Mouse (Mus musculus) right cerebral cortex, postnatal 4 days (tissue): ENCODE measurements around the gene Madd.

ENCODE experiments used
- DNase-seq: peaks from one replicate; pipeline ENCODE4 v3.0.0-alpha.2; 2022

Madd gene

DNA sequence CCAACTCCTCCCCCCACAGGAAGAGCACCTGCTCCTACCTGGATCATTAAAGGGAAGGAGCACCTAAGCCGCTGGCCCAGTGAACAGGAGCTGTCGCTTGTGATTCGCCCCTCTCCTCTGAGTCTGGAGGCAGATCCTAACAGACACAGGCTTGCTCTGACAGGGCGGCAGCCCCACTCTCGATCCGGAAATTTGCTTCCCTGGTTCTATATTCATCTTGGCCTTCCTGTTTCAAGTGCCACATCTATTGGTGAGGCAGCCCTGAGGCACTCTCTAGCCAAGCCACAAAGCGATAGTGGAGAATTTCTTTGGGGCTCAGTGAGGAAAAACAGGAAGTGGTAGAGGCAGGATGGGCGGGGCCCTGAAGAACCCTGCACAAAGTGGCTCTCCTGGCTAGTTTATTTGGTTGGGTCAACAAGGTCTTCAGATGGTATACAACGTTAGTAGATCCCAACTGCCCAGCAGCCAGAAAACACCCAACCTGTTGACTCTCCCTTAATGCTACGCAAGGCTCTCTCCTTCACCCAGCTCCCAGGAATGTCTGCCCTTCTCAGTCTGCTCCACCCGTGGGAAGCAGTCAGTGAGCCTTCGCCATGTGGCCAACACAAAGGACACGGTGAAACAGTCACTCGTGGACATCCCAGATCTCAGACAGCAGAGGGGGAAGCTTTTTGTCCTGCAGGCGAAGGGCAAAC, at the start of gene Madd:
TSS of gene Madd (minus strand) at position 127 of the 695 bp plus-strand sequence.
- no peak for DNase-seq

DNA sequence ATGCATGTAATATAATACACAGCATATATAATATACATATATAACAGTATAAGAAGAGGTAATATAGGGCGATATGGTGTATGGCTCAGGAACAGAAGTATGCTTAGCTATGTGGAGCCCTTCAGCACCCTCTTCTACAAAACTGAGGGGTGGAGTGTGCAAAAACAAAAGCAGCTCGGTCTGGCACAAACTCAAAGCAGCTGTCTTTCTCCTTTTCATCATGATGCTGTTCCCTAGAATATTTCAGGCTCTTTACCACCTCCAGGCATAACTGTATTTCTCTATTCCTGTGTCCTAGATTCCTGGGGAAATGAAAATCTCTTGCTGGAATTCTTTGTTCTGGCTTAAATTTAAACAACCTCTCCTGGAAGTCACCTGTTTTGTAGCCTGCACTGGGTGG, 46.1 kb upstream of the Madd start:
- no peak for DNase-seq

DNA sequence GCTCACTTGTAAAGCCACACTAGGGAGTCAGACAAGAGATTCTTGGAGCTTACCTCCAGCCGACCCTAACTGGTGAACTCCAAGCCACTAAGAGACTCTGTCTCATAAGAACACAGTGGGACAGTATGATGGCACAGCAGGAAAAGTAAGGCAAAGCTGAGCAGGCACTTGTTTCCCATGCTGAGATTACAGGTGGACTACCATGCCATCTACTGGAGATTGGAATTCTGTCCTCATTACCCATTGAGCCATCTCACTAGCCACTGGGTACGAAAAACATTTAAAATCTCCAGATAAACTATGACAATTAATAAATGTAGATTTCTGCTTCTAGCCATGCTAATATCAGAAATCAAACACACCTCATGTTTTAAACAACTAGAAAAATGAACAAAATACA, 40.0 kb upstream of the Madd start:
- DNase-seq, result no peak

DNA sequence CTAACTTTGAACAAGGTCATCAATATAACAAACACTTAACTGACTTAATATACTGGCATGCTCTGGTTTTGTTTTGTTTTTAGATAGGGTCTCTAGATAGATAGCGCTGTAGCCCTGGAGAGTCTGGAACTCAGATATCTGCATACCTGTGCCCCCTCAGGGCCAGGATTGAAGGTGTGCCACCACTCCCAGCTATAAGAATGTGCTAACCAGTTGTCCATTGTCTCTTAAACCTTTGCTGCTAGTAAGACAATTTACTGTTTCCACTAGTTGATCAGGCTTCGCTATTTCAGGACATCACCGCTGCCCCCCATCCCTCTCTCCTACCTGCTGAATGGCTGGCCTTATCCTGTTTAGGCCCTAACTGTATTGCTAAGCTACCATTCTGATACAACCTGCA, 36.9 kb upstream of the Madd start:
- DNase-seq, result no peak

DNA sequence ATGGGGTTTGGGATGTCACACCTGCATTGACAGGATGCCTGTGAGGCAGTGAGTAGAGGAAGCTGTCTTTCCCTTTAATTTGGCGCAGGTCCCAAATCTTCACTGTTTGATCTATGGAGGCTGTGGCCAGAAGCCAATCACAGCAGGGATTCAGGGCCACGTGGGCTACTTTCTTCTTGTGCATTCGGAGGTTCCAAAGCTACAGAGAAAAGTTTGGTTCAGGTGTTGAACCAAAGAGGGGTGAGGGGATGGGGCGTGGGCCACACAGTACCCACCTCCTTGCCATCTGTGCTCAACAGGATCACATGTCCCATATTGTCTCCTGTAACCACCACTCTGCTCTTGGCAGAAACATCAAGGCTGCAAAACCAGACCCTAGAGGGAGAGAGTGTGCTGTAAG, 33.4 kb upstream of the Madd start:
- DNase-seq, result no peak

DNA sequence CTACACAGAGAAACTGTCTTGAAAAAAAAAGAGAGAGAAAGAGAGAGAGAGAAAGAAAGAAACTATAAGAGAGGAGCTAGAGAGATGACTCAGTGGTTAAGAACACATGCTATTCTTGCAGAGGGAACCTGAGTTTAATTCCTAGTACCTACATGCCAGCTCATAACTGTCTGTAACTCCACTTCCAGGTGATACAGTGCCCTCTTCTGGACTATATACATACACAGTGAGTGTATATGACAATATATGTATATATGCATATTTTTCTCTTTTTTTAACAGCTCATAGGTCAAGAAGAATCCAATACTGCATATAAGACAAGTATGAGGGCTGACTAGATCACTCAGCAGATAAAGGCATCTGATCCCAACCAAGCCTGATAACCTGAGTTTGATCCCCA, 29.7 kb upstream of the Madd start:
- DNase-seq, result no peak

DNA sequence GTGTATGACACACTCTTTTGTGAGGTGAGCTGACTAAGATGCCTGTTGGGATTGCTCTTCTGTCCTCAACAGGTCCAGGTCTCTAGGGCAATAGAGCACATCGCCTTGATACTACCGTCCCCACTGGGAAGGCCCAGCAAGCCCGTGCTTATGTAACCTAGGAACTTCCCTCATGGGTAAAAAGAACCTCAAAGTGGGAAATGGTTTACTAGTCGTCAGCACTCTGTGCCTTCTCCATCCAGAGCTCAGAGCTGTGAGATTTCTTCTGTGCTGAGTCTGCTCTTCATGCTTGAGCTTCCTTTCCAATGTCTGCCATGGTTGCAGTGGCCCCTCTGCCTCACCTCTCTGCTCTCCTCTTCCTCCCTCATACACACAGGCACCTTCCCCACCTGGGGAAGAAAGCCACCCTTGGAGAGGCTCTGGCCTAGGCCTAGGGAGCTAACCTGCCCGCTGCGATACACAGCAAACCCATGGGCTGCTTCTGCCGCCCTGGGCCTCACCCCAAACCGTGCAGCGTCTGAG, 22.7 kb upstream of the Madd start:
- DNase-seq, result no peak

DNA sequence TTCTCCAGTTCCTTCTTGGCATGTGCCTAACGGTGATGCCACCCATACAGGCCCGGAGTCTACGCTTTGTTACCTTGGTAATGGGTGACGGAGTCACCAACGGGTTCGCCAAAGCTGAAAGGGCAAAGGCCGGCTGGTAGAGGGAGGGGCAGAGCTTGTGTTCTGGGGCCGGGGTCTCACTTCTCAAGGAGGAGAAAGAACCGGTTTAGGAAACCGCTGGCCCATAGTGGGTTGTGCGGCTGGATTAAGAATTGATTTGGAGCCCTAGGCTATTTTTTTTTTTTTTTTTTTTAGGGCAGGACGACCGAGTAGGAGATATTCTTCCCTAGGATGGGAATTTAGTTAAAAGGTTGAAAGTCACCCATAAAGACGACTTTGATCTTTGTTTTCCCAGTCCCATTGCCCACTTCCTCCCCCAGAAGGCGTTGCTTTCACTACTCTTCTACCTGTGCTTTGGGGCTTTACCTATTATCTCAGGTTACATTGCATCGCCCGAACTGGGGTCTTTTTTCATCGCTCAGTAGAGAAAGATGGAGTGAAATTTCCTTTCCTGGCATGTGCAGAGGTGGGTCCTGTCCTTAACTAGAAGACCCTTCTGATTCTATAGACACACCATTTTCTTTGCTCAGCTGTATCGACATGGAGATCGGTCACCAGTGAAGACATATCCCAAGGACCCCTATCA, 19.5 kb upstream of the Madd start:
- no peak for DNase-seq

DNA sequence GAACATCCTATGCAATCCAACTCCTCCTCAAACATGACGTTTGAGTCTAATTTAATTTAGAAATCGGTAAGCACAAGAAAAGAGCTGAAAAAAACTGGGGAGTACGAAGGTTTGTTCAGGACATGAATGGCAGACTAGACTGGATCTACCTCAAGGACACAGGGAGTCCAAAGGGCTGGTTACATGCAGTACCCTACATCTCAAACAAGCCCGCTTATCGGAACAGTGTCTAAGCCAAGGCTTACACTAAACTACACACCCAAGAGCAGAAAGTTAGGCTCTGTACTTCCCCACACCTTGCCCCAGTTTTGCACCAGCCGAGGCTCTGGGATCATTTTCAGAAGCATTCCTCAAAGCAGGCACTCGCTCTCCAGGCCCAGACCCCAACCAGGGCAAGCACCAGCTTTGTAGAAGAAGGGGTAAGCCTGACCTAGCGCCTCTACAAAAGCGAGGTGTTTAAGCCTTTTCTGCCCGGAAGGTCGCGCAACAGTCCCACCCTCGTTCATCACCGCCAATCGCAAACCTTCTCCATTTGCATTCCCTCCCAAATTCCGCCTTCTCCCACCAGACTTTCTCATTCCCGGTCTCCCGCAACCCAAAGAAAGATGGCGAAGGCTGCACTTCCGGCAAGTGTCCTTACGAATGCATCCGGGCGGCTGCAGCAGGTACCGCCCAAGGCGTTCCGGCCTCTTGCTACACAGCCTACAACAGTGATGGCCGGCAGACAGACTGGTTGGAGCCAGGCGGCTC, 18.8 kb upstream of the Madd start, which contains the start of the genes Nr1h3 and Acp2:
TSS of gene Nr1h3 (minus strand) at position 613 of the 750 bp plus-strand sequence.
TSS of gene Acp2 (plus strand) at position 664 of the 750 bp plus-strand sequence.
- DNase-seq, result peak; percentile 89

DNA sequence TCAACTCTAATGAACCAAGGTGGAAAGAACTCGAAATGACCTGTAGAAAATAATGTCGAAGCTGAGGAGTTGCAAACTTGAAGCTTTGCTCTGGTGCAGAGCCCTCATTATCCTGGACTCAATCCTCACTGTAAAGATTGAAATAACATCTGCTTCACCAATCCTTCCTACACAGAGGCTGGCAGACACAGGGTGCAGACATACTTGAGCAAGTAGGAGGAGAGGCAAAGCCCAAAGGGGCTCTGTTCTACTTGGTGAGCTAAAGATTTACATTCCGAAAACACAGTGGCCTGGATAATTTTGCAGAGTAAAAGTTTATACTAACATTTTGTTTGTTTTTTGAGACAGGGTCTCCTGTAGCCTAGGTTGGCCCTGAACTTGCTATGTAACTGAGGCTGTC, 15.3 kb upstream of the Madd start:
- DNase-seq, result no peak

DNA sequence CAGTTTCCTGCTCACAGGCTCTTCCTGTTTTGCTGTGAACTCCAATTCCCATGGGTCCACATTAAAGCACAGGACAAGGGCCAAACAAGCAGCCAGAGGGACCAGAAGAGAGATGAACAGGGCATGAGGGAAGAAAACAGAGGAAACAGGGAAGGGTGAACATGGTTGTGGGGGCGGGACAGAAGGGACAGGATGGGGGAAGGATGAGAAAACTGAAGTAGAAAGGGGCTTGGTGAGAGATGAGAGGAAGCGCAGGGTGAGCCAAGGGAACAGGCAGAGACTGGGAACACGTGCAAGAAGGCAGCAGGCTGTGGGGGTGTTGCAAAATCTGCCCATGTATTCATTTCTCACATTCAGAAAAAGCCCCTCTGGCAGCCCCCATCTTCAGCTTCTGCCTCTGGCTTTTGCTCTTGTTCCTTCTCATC, 13.0 kb upstream of the Madd start:
- no peak for DNase-seq

DNA sequence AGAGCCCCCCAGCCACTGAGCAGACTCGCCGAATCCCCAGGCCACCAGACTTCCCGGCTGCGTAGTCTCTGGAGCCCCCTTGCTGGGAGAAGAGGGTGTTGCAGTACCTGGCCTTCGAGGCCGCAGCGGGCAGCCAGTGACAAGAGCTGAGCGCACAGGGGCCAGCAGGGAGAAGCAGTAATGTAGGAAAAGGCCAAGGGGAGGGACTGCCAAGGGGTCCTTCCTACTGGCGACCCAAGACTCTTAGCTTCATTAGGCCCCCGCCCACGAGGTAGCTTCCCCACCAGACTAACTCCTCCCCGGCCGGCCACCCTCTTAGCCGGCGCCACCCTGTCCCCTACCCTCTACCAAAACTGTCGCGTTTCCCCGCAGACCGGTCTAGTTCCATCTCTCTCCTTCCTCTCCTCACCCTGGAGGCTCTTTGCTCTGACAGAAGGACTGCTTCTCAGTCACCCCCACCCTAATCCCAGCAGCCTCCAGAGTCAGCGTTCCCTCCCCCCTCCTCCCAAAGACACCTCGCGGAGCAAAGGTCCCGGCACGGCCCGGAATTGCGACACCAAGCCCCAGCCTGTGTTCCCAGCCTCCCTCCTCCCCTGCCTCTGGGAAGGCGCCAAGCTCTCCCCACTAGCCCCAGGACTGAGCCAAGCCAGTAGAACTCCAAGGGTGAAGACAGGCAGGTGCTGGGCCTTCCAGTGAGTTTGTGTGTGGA, 11.1 kb upstream of the Madd start:
- peak; percentile 46 for DNase-seq

DNA sequence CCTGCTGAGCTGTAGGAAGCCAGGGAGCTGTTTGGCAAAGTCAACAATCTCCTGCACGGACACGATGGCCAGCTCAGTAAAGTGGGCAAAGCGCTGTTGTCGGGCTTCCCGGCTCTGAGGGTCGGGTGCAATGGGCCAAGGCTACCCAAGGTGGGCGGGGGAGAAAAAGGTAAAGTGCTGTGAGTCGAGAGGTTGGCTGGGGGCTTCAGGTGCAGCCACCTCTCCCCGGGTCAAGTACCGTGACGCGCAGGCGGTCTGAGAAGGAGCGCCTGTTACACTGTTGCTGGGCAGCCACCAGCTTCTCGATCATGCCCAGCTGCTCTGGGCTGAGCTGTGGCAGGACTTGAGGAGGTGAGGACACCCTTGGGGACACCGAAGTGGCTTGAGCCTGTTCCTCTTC, 6.9 kb upstream of the Madd start:
- DNase-seq, result no peak

DNA sequence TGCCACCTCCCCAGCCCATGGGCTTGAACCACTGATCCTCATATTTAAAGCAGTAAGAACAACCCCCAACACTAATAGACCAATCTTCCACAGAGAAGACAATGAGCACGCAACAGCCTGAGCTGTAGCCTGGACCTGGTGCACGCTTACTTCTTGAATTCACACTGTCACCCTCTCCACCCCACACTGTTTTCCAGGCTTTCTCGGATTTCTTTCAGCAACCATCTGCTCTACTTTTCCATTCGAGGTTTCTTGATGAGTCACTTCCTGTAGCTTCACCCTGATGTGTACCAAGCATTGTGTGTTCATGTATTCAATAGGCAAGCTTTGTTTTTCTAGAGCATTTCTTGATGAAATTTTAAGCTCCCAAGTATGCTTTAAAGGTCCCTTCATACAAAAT, 3.8 kb upstream of the Madd start:
- DNase-seq, result no peak

DNA sequence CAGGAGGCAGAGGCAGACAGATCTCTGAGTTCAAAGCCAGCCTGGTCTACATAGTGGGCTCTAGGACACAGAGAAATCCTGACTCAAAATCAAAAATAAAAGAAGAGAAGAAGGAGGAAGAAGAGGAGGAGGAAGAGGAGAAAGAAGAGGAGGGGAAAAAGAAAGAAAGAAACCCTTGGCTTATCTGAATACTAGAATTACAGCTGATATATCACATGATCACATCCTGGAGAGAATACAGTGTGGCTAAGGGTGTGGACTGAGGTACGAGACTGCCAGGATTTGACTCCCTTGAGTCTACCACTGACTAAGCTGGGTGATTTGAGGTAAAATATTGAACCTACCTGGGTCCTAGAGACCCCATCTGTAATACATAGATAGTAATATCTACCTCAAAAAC, 2.6 kb upstream of the Madd start:
- DNase-seq, result no peak

DNA sequence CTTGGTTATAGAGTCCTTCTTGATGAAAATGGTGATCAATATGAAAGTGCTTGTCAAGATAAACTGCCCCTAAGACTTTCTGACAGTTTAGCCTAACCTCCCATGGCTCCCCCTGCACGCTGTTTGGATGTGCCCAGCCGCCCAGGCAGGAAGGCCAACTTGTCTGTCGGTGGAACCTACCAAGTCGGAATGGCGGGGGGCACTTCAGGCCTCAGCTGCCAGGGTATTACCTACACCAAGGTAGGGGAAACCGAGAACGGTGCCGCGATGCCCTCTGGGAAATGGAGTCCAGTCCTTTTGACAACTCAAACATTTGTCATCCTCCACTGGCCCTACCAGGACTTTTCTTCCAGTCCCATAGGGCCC, 506 bp downstream of the Madd start:
- peak; percentile 93 for DNase-seq

DNA sequence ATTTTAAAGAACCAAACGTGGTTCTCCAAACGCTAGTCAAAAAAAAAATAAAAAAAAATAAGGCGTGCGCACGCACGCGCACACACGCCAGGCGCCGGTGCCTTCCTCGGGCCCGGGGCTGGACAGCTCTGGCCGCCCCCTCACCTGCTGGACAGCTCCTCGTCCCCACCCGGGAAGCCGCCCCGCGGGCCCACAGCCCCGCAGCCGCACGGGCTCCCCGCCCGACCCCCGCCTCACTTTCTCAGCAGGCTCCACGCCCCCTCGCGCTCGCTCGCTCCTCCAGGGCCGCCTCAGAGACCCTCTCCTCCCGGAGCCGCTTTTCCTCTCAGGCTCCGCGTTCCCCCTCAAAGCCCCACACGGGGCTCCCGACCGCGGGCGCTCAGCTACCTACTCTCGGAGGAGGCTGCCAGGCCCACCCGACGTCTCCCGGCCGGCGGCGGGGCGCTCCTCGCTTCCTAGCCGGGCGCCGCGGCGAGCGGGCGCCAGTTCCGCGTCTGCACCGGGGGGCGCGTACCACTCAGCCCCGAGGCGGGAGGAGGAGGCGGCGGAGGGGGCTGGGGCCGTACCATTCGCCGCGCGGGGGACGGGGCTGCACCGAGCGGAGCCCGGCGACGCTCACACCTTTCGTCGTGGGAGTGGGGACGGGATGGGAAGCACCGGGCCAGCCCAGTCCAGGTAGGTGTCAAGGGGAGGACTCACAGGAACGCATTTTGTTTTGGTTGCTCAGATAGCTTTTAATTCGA, 1.1 kb downstream of the Madd start:
- peak; percentile 87 for DNase-seq

DNA sequence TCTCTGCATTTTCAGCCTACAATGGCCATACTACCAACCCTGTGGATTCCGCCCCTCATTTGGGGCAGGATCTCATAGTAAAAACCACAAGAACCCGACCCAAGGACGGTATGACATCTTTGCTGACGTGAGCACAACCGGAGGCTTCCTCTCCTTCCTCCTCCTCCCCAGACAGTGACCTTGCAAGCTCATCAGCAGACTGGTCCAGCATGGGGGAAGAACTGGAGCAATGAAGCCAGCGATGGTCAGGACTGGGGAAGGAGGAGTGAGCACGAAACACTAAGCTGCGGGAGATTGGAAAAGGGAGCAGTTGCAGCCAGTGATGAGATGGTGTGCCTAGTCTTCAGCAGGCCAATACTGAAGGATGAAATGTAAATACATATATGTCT, 1.6 kb downstream of the Madd start:
- no peak for DNase-seq

DNA sequence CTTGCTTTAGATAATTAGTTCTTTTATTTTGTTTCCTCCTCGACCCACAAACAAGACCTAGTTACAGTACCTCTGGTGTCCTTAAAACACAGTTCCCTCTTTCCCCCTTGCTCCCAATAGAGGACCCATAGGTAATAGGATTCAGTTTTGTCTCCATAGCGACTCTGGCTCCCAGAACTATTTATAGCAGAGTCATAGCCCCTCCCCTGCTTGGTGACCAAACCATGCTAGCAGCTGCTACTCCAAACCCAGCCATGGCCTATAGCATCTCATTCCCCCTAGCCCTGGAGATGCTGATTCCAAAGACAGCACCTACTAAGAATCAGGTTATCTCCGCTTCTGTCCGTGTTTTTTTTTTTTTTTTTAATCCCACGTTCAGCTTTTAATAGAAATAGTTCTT, 2.9 kb downstream of the Madd start:
- no peak for DNase-seq

DNA sequence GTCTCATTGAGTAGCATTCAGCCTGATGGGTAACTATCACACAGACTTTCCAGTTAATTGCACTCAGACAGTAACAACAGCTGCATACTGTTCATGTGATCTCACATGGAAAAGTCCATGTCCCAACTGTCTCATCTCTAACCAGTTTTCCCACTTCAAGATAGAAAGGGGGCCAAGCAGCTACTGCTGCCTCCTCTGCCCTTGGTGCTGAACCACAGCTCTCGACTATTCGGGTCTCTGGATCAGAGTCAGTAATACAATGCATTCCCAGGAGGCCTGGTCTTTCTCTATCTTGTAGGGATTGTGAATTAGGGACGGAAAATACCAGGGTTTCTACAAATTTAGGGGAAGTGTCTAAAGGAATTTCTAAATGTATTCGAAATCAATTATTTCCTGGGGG, 3.8 kb downstream of the Madd start:
- DNase-seq, result no peak

DNA sequence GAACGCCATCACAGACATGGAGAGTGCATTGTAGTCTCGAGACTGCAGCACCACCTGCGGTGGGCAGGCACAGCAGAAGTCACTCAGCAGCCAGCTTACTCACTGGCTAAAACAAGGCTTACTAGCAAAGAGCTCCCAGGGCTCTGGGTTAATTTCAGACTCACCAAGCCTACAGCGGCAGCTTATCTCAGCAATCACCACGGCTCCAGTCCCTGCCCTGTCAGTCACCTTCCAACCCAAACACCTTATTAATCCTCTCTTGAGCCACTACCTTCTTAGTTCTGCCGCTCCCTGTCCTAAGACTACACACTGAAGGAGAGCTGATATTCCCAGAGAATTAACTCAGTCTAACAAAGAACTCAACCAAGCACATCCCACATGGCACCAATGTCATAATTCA, 7.4 kb downstream of the Madd start:
- no peak for DNase-seq

DNA sequence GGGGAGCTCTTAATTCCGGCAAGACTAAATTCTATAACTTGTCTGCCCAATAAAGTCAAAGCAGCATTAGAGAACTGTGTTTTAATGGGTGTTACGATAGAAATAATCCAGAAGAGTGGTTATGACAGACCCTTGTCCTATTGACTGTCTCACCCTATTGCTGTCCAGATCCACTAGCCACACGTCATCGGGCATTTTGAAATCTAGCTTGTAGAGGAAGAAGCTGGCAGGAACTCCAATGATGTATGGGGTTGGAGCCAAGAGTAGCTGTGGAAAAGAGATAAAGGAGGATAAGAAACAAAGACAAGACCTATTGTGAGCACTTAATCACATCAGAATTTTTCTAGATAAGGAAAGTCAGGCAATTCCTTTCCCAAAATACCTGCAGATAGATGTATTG, 8.1 kb downstream of the Madd start:
- no peak for DNase-seq
